ENCODE assay signal across 15 mouse cellular contexts in genomic region chr2:157692365-157692932, GRCm38 (mm10). TPM values are rescaled to one million over a fixed set of nuclear protein-coding genes. Genes with fewer than 3 reads are reported as not detected.
DNase-seq lines count a peak whose midpoint lies in the region; ATAC-seq lines count a peak whose summit lies in the region.
"Had no signal": no experiment of that assay in that cellular context is flagged by ENCODE, and none has a peak within 500 bp of the region (broad histone marks: within the 10 kb centered on the region; RNA-seq: fewer than 3 reads in every experiment).

No protein-coding gene starts in this region.

- ATAC-seq in kidney, embryonic 15.5 days (replicated peaks; ENCODE audit: low FRiP score): peak; percentile 68
- ATAC-seq in hindbrain, embryonic 12.5 days (ENCODE audit: low FRiP score): no peak
- no peak for ATAC-seq in limb, embryonic 12.5 days (ENCODE audit: insufficient number of reproducible peaks, insufficient read depth, low FRiP score, low TSS enrichment, low read depth)

- no peak overlapping the region for H3K9ac ChIP-seq in kidney, embryonic 15.5 days
- H3K9ac ChIP-seq in hindbrain, embryonic 12.5 days: peak overlapping the region; percentile 32; the same call in 1 of the 2 replicates
- H3K9ac ChIP-seq in limb, embryonic 12.5 days (replicated peaks): peak overlapping the region; percentile 23; the same call in 1 of the 2 replicates

- H3K4me1 ChIP-seq in kidney, embryonic 15.5 days: peaks cover 52% of the 10 kb centered on the region
- peaks cover 37% of the 10 kb centered on the region for H3K4me1 ChIP-seq in hindbrain, embryonic 12.5 days
- H3K4me1 ChIP-seq in limb, embryonic 12.5 days (replicated peaks): peaks cover 25% of the 10 kb centered on the region

- no peaks in the 10 kb centered on the region for H3K9me3 ChIP-seq in kidney, embryonic 15.5 days (replicated peaks)
- H3K9me3 ChIP-seq in hindbrain, embryonic 12.5 days (replicated peaks): no peaks in the 10 kb centered on the region
- H3K9me3 ChIP-seq in limb, embryonic 12.5 days: no peaks in the 10 kb centered on the region

- no peak overlapping the region for H3K4me3 ChIP-seq in kidney, embryonic 15.5 days (replicated peaks)
- H3K4me3 ChIP-seq in hindbrain, embryonic 12.5 days: no peak overlapping the region
- no peak overlapping the region for H3K4me3 ChIP-seq in limb, embryonic 12.5 days (replicated peaks)
- H3K4me3 ChIP-seq: erythroblast, embryonic 14.5 days; myocyte had no signal

- peak overlapping the region; percentile 34 for H3K4me2 ChIP-seq in kidney, embryonic 15.5 days
- H3K4me2 ChIP-seq in hindbrain, embryonic 12.5 days (replicated peaks): no peak overlapping the region
- H3K4me2 ChIP-seq in limb, embryonic 12.5 days: peak overlapping the region; percentile 28

- no peak for DNase-seq in kidney, adult 9 months
- peak; percentile 54 for DNase-seq in embryo, embryonic 10.5 days (ENCODE audit: low spot score)
- DNase-seq in adrenal gland, adult (ENCODE audit: inconsistent age in 2 of 2, low spot score in 1 of 2): no peak
- DNase-seq in cerebellum, adult 11 months: no peak
- DNase-seq in ovary, postnatal 36 days (ENCODE audit: low spot score): no peak
- DNase-seq: cerebellum, adult 9-10 months; gastrocnemius, postnatal 25 days; heart, postnatal 14 days; liver; lung, postnatal 14 days had no signal

- 0 out of 2 replicates have a peak, but pooled peaks cover 2% of the 10 kb centered on the region for H3K27me3 ChIP-seq in kidney, embryonic 15.5 days
- no peaks in the 10 kb centered on the region; the same call in 1 of the 2 replicates for H3K27me3 ChIP-seq in hindbrain, embryonic 12.5 days
- H3K27me3 ChIP-seq in limb, embryonic 12.5 days: no peaks in the 10 kb centered on the region; the same call in 1 of the 2 replicates

- WGBS in kidney, embryonic 15.5 days: 13% methylated on average over 17 of the region's 17 CpGs
- WGBS in hindbrain, embryonic 12.5 days: 15% methylated on average over 17 of the region's 17 CpGs
- 10% methylated on average over 17 of the region's 17 CpGs for WGBS in limb, embryonic 12.5 days

- no peaks in the 10 kb centered on the region for H3K36me3 ChIP-seq in kidney, embryonic 15.5 days
- H3K36me3 ChIP-seq in hindbrain, embryonic 12.5 days: no peaks in the 10 kb centered on the region
- H3K36me3 ChIP-seq in limb, embryonic 12.5 days: no peaks in the 10 kb centered on the region

- peak overlapping the region; percentile 80 for H3K27ac ChIP-seq in kidney, embryonic 15.5 days
- peak overlapping the region; percentile 70 for H3K27ac ChIP-seq in hindbrain, embryonic 12.5 days
- H3K27ac ChIP-seq in limb, embryonic 12.5 days: no peak overlapping the region

RNA-seq across cellular contexts. Expression of gene Ctnnbl1, which starts 44.8 kb away (rescaled TPM):
- polyA plus RNA-seq in kidney, embryonic 15.5 days (2015; fragmentation: Nextera tagmentation; extraction: Ambion mirVana): 72.7 and 75.3 TPM in 2 replicates
- polyA plus RNA-seq in hindbrain, embryonic 12.5 days (2016; fragmentation: Nextera tagmentation; extraction: Ambion mirVana): 82.3 and 83.7 TPM in 2 replicates
- 76.6 and 79.3 TPM in 2 replicates for polyA plus RNA-seq in limb, embryonic 12.5 days (2016; fragmentation: Nextera tagmentation; extraction: Ambion mirVana)
